Mouse (Mus musculus) small intestine, adult 2 months (tissue): ENCODE data around the gene Dctn5.

Experiments used
- CTCF ChIP-seq: fragments of 200-500 bp; IDR thresholded peaks from 2 replicates; pipeline ENCODE4 v1.5.1; 2012; ENCODE audit warnings: low read depth, mild to moderate bottlenecking, control low read depth, inconsistent platforms, low read length, moderate library complexity, mixed read lengths; ENCODE audit not compliant: insufficient replicate concordance, insufficient read length; ENCODE audit errors: extremely low read depth
- POLR2A ChIP-seq: fragments of 200-500 bp; IDR thresholded peaks from 2 replicates; pipeline ENCODE4 v1.6.1; 2012; ENCODE audit warnings: low read depth, mild to moderate bottlenecking, control low read depth, inconsistent platforms, low read length, moderate library complexity

DNA sequence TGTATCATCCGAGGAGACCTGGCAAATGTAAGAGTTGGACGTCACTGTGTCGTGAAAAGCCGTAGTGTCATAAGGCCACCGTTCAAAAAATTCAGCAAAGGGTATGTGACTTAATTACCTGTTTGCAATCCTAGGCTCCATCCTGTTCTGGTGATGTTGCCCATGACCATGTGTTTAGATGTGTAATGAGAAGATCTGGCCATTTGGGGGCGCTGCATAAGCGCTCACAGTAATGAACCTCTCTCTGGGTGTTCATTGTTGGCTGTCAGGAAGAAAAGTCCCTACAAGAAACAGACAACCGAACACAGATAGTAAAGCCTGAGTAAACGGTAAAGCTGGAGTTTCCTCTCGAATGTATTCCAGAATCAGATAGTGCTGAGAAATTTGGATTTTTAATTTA lies 2.2 kb downstream of the Dctn5 start:
- TF ChIP-seq POLR2A (no peak), CTCF (no peak)
